Comparison of ENCODE assay signal across 15 mouse cellular contexts in the genomic region with DNA sequence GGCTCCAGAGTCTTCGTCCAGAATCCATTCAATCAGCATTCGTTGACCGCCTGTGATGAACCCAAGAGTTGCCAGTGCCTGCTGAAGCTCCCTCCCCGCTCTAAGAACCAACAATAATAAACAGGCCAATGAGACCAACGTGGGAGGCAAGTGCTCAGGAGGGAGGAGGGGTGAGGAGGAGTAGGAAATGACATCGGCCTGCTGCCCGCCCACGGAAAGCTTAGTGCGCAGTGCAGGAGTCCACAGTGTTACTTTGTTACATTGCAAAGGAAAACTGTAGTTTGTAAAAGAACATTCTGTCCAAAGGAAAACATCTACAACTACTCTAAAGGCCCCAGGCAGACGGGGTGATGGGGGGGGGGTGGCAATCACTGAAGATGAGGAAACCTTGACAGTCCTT.
"Had no signal": no experiment of that assay in that cellular context is flagged by ENCODE, and none has a peak within 500 bp of the region (broad histone marks: within the 10 kb centered on the region; RNA-seq: fewer than 3 reads in every experiment).

No protein-coding gene starts in this region.

- ATAC-seq: lung, postnatal 0 days; midbrain, embryonic 13.5 days had no signal

- H3K4me2 ChIP-seq: midbrain, embryonic 13.5 days; neural tube, embryonic 15.5 days; stomach, embryonic 15.5 days had no signal

- H3K4me1 ChIP-seq: limb, embryonic 10.5 days; neural tube, embryonic 15.5 days; stomach, embryonic 15.5 days had no signal

- H3K36me3 ChIP-seq: limb, embryonic 10.5 days; liver, embryonic 15.5 days; midbrain, embryonic 13.5 days; neural tube, embryonic 15.5 days; stomach, embryonic 15.5 days had no signal

- H3K27ac ChIP-seq: left cerebral cortex, adult 2 months; limb, embryonic 10.5 days; liver, embryonic 15.5 days; midbrain, embryonic 13.5 days; neural tube, embryonic 15.5 days; stomach, embryonic 15.5 days had no signal

- H3K9me3 ChIP-seq: limb, embryonic 10.5 days; liver, embryonic 15.5 days; midbrain, embryonic 13.5 days; neural tube, embryonic 15.5 days; stomach, embryonic 15.5 days had no signal

- DNase-seq: kidney, adult 11 months; kidney, adult 9 months; kidney, postnatal 10 days; lung, adult 2 months; lung, postnatal 36 days; spleen, adult 18-20 months; thymus, adult 18-20 months; thymus, postnatal 14 days had no signal

- H3K4me3 ChIP-seq: left cerebral cortex, adult 2 months; limb, embryonic 10.5 days; liver, embryonic 15.5 days; midbrain, embryonic 13.5 days; neural tube, embryonic 15.5 days; stomach, embryonic 15.5 days had no signal

- H3K27me3 ChIP-seq: stomach, embryonic 15.5 days had no signal

- H3K9ac ChIP-seq: liver, embryonic 15.5 days; midbrain, embryonic 13.5 days; neural tube, embryonic 15.5 days; stomach, embryonic 15.5 days had no signal
